Mouse (Mus musculus) spleen, embryonic (tissue): ENCODE measurements at regions not wholly inside any gene's neighbourhood (a gene's known extent, or its start where the extent isn't known, plus 50 kb on each side); places are given as distances from the start of the nearest gene placed in this dataset.

Experiments
- CTCF ChIA-PET: fragments of 350-600 bp; sonication (Branson Sonifier 250); formaldehyde crosslinking; loops from one replicate; lab custom pipeline; 2022; lab: Charles Lee

GRCm38 (mm10) chr10:19141481-19141880, 126.0 kb upstream of the Tnfaip3 start:
- CTCF ChIA-PET = no interaction called here

DNA sequence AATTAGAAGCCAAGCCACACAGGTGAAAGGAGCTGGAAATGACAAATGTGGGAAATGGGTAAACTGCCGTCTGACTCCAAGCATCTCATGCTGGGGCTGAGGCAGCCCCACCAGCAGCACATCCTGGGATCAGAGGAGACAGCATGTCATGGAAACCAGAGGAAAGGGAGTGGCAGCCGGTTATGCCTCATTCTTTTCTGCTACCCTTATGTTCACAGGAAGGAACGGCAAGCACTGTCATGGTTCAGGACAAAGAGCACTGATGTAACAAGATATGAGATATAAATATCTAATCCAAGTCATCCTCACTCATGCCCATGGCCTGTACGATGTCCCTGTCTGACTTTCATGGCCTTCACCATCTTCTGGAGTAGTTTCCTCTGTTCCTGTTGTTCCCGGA, 125.2 kb upstream of the Tnfaip3 start:
- CTCF ChIA-PET = no interaction called here

- CTCF ChIA-PET = no interaction called here
Observed at GRCm38 (mm10) chr10:19139234-19139633, 123.8 kb upstream of the Tnfaip3 start.

DNA sequence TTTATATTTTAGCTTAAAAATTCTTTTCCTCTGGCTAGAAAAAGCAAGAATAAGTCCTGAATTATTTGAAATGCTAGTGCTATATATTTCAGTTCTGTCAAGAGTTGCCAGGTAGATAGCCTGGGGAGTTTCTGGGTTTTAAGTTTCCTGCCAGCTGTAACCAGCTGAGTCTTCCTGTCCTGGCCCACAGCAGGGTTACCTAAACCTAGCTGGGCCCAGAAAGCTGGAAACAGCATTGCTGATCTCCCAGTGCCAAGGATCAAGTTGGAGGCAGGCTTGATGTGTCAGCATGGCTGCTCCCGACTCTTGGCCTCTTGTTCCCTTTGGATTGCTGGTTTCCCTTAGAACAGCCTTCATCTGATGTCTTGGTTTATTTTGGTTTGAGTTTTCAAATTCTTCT, 122.8 kb upstream of the Tnfaip3 start:
- CTCF ChIA-PET = no interaction called here

DNA sequence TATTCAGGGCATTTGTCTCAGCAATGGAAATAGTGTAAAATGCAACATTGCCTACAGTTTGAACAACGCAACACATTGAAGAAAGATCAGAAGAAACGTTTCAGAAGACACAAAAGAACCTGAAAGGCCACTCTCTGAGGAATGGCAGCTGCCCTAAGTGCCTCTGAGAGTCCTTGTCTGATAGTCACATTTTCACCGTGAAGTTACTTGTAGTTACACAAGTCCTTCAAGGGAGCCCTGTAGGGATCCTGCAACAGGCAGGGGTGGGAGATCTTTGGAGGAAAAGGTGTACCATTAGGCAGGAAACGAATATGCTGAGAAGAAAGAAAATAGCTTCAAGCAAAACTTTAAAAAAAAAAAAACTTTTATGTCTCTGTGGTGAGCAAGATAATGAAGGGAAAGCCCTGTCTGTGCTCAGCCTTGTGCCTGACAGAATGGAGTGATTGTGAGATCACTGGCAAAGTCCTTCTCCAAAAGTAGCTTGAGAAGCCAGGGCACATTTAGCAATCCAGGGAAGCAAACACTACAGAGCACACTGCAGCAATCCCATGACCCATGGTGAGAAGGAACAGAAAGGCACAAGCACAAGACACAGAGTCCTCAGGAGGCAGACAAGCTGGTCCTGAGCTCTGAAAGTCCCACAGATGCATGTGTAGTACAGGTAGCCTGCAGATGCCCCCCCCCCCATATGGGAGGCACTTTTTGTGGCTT, 112.3 kb upstream of the Tnfaip3 start:
- CTCF ChIA-PET = interaction anchor here (0.7 kb wide), 1 partner anchor 32 kb away, joined by 5 read pairs; no protein-coding TSS in a partner anchor

DNA sequence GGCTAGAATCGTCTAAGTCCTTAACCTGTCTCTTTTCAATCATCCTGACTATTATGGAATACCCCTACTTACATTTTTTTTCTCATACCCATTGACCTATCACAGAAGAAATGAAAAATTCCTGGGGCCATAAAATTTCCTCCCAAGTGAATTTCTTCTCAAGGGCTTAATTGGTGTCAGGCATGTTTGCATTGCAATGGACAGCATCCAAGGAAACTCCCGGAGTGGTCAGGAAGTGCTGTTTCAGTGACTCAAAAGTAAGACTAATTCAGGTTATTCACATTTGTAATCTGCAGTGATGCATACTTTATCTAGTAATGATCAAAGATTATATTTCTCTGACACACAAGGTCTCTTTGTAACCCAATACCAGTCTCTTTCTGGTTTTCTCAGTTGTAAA, 111.5 kb upstream of the Tnfaip3 start:
- CTCF ChIA-PET = no interaction called here

DNA sequence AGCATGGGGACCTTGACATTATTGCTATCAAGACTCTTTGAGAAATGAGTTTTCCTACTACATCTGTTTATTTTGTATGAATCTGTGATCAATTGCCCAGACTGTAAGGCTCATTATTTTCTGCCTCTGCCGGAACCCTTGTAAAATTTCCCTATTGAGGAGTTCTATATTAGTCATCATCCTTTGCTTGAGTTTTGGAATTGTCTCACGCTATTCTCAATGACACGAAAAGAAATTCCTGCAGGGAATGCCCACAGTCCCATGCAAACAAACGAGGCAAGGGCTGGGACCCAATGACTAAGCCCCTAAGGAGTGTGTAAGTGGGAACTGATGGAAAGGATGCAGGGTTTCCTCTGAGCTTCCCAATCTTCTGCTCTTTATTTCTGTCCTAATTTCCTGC, 111.0 kb upstream of the Tnfaip3 start:
- CTCF ChIA-PET = no interaction called here

GRCm38 (mm10) chr10:19123691-19124090, 108.2 kb upstream of the Tnfaip3 start:
- CTCF ChIA-PET = no interaction called here

GRCm38 (mm10) chr10:19122221-19122620, 106.8 kb upstream of the Tnfaip3 start:
- CTCF ChIA-PET = no interaction called here

- CTCF ChIA-PET = no interaction called here
Observed at GRCm38 (mm10) chr10:19119281-19120049, 104.0 kb upstream of the Tnfaip3 start.

DNA sequence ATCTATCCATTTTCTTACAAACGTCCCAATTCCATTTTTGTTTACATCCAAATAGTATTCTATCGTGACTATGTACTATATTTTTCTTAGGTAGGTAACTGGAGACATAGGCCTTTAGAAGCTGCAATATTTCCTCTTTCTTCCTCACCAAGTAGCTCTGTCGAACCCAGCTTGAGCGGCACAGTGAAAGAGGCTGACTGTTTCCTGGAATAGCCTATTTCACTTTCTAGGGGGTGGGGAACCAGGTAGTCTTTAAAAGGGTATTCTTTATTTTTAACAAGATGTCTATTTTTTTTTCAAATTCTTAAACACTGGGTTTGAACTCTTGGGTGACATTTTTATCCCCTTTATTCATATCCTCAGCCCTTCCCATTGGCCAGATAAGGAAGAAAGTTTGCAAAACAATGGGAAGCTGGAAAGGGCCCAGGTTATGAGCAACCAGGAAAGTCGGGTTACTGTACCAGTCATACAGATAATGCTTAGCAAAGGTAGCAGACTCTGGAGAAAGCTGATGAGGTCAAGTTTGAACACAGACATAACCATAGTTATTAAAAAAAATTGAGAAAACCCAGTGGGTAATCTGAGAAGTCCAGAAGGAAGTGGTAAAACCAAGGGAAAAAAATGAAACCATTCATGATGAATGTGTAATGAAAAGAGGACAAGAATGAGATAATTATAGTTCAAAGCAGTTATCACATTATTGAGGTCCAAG, 103.3 kb upstream of the Tnfaip3 start:
- CTCF ChIA-PET = no interaction called here

GRCm38 (mm10) chr10:19117071-19117605, 101.7 kb upstream of the Tnfaip3 start:
- CTCF ChIA-PET = no interaction called here

GRCm38 (mm10) chr10:19112459-19112858, 97.0 kb upstream of the Tnfaip3 start:
- CTCF ChIA-PET = no interaction called here

- CTCF ChIA-PET = no interaction called here
Observed at GRCm38 (mm10) chr10:19105231-19105681, 89.8 kb upstream of the Tnfaip3 start.

DNA sequence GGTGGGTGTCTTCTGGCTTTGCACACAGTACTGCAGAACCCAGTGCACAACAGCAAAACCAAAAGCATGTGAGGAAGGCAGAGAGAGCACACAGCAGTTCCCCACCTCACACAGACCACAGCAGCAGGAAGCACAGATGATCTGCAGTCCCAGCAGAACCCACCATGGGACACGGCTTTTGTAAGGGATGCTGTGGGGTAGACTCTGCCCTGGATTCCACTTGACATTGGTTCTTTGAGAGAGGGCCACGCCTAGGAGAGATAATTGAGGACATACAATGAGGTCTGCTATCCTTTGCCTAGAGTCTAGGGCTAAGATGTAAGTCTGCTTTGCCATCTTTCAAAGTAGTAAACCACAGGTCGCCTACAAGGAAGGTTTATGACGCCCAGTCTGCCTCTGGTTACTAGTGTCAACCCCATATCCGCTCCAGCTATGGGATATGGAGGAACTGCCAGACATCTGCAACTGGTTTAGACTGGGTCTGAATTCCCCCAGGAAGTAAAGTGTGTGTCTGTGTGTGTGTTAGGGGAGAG, 89.3 kb upstream of the Tnfaip3 start:
- CTCF ChIA-PET = no interaction called here

GRCm38 (mm10) chr10:19099369-19100285, 84.2 kb upstream of the Tnfaip3 start:
- CTCF ChIA-PET = interaction anchor here (0.5 to 0.8 kb wide), 2 partner anchors 85 to 135 kb away, joined by 4 read pairs; no protein-coding TSS in a partner anchor

GRCm38 (mm10) chr10:19094297-19094696, 78.8 kb upstream of the Tnfaip3 start:
- CTCF ChIA-PET = interaction anchor here (0.6 to 1.0 kb wide), 3 partner anchors 32 to 177 kb away, joined by 3 to 12 read pairs (median 3); no protein-coding TSS in a partner anchor

DNA sequence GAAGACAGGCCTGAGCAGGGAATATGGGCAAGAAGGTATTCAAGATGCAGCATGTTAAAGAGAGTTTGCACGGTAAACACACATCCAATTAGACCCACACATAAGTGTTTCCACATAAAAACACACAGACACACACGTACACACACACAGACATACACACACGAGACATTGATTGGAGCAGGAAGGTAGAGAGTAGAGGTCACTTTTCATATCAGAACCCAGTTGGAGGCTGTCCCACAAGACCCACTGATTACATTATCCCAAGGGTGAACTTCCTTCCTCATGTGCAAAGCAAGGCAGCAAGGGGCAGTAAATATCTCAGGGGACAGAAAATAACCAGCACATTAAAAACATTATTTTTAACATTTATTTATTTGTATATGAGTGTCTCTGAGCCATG, 78.2 kb upstream of the Tnfaip3 start:
- CTCF ChIA-PET = interaction anchor here (0.7 kb wide), 1 partner anchor 31 kb away, joined by 3 read pairs; no protein-coding TSS in a partner anchor

GRCm38 (mm10) chr10:19091949-19092348, 76.5 kb upstream of the Tnfaip3 start:
- CTCF ChIA-PET = no interaction called here

DNA sequence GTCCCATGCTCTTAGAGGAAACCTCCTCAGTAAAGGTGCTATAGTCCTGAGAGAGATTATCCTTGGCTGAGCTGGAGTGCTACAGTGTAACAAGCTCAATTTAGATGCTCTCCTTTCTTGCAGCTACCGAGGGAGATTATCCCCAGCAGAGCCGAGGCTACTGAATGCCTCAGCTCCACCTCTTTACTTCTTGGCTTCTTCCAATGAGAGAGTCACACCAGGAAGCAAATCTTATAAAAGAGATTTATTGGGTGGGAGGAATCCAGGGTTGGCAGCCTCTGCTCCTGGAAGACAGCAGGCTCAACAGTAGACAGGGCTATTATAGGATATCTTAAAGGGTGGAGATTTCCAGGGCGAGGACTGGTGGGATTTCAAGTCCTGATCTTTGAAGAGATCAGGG, 75.7 kb upstream of the Tnfaip3 start:
- CTCF ChIA-PET = no interaction called here
